Mouse (Mus musculus): ENCODE measurements around the gene Rbmx. TPM values are rescaled to one million over a fixed set of nuclear protein-coding genes. Genes with fewer than 3 reads are reported as not detected.
A peak's percentile ranks its signal among the peaks of the same experiment; 100 is the strongest.

Gene Rbmx
- total RNA-seq (2022): 10 to 100 TPM; 63.4 to 76.2 (median 69.6) TPM

DNA sequence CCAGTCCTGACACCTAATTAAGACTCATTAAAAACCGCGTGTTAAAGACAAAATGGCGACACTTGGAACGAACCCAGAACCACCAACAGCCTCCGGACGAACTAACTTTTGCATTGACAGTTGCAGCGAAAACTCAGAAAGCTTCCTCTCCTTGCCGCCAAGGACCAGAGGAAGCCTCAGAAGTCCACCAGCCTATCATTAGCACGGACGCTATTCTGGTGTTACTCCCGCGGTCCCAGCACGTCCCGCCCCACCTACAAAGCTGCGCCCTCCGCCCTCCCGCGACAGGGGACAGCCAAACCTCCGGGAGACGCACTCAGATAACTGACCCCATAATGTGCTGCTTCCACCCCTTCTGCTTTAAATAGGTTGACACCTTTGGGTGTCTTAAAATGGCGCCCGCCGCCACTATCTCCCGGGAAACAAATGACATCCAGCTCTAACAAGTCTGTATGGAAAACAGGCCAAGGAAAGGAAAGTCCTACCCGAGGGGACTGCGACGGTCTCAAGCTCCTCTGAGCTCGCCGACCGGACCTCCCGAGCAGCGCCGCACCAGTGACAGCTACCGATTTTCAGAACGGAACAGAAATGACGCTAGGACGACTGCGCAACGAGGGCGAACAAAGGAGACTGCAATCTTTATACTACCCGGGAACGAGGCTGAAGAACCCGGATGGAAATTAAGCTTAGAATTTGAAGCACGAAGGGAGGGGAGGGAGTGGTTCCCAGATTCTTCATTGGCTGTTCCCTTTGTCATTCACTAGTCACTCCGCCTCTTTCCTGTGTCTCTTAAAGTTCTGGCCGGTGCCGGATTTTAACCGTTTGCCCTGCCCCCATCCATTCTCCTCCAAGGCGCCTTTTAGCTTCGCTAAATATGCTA, at the start of gene Rbmx:
Gene Rbmx, minus strand, starts transcription at position 670 of the 880 bp plus-strand sequence.
- peak; percentile 84 for DNase-seq (ENCODE audit: low spot score in 2 of 2)

DNA sequence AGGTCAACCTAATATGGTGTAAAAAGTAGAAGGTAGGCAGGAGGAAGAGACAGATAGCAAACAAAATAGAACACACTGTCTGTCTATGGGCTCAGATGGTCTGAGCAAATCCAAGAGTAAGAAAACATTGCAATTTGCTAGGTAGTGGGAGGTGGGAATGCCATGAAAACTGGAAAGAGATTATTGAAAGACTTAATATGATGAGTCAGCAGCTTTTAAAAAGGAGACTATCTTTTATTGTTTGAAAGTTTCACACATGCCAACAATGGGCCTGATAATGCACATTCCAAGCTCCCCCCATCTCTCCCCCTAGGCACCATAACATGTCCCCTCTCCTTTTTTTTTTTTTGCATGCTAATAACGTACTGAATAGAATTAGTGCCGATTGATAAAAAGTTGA, 41.1 kb upstream of the Rbmx start:
- DNase-seq (ENCODE audit: low spot score in 2 of 2): no peak

DNA sequence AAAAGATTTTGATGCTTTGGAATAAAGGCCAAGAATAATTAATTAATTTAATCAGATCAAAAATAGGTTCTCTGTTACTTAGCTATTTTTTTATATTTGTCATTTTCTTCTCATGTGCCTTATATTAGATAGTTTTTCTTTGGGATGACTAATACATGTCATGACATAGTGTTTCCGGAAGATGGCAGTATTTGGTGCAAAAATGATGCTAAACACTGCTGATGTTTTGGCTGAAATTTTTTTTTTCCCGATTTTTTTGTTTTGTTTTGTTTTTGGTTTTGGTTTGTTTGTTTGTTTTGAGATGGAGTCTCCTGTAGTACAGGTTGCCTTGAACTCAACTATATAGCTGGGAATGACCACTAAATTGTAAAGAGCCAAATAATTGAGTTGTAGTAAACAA, 38.8 kb upstream of the Rbmx start:
- DNase-seq (ENCODE audit: low spot score in 2 of 2): no peak

DNA sequence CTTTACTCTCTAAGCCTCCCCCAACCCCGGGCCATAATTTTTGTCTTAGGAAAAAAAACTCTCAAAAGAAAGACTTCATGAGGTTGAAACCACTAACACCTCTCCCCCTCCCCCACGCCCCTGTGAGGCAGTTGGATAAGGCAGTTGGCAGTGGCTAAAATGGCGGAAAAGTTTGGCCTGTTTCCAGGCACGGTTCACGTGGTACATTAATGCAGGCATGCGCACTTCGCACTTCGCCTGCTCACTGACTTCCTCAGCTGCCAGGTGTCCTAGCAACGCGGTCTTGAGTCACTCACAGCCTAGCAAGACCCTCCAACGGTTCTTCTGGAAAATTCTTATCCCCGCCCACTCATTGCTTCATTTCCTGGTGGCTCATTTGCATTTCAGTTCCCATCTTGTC, 15.9 kb upstream of the Rbmx start, which contains the start of gene Gm364:
Gene Gm364, plus strand, starts transcription at position 386 of the 400 bp plus-strand sequence.
- no peak for DNase-seq (ENCODE audit: low spot score in 2 of 2)

DNA sequence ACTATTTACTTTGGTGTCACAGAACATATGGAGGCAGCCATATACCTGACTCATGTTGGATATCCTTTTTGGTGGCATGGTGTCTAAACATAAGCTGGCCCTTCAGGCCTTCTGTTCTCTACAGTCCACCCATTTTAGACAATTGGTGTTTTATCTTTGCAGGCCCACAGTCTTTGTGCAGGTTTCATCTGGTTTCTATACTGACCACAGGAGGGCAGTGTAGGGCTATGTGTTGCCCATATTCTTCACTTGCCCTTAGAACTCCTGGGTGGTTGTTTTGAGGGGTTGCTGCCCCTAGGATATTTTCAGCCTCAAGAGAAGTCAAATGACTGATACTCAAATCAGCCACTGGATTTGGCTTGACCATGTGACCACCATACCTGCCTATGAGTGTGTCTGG, 10.8 kb upstream of the Rbmx start:
- DNase-seq (ENCODE audit: low spot score in 2 of 2): no peak

DNA sequence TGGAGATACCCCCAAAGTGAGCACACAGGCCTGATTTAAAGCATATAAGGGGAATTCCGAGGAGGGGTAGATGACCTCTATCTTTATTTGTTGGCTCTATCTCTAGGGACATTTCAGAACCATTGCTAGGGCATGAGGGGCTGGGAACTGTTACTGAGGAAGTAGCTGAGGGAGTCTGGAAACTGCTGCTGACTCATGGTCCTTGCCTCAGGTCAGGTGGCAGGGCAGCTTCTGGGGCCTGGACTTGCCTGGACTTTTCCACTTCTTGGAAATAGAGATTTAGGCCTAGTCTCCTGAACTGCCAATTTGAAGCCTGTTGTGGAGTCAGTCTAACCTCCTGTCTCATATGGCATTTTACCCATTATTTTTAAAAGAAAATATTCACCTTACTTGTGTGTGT, 8.6 kb upstream of the Rbmx start:
- DNase-seq (ENCODE audit: low spot score in 2 of 2): no peak

DNA sequence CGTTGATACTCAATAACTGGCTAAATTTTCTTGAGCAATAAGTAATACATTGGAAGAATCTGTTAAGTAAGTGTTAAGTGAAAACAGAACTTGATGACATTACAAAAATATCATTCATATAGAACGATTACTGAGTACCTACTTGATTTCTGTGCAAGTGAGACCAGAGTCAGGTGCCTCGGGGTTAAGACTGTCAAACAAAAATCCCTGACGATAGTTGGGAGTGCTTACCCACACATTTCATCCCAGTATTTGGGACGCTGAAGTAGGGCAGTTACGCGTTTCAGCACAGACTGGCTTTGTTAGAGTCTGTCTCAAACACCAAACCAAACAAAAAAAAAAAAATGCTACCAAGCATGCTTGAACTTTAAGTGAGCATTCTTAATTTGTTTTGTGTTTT, 576 bp upstream of the Rbmx start:
- no peak for DNase-seq (ENCODE audit: low spot score in 2 of 2)

DNA sequence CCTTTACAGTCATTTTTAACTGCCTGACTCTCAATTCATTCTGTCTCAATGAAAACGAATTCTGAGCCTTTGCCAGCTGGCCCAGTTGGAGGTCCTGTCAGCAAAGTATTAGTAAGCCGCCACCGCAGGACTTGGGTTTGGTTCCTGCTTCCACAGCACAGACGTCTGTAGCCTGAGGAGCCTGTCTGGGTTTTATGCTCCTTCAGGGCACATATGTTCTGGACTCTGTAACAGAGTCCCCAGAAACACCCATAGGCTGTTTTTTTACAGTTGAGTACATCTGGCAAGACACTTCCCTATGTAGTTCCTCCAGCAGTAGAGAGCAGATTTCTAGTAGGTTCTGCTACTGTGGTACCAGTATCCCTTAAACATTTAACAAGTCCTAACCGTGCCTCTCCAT, 11.9 kb downstream of the Rbmx start:
- DNase-seq (ENCODE audit: low spot score in 2 of 2): no peak

DNA sequence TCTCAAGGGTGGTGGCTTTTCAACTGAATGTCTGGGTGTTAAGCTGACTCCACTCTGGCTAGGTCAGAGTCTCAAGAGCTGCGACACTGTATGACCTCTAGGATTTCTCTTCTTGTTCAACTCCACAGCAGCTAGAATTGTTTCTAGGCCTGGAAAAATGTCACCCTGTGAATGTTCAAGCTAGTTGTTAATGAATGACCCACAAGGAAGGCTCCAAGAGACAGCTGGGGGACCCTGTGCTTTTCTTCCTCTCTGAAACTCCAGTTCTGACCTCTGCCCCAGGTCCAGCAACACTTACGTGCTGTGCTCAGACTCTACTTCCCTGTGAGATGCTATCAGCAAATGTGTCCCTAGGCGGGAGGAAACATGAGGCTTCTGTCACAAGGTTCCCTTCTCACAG, 14.3 kb downstream of the Rbmx start:
- DNase-seq (ENCODE audit: low spot score in 2 of 2): no peak

DNA sequence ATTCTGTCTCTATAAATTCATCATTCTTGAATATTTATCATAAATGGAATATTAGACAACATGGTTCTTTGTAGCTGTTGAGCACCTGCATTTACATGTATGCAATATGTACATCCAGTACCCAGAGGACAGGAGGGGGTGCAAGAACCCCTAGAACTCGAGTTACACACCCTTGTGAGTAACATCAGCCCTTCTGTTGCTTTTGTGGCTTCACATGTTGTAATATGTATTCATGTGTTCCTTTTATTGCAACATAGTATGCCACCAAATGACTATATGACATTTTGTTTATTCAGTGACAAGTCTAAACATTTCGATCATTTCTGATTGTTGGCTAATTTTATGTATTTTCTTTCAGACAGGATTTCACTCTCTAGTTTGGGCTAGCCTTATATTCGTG, 15.7 kb downstream of the Rbmx start:
- no peak for DNase-seq (ENCODE audit: low spot score in 2 of 2)

DNA sequence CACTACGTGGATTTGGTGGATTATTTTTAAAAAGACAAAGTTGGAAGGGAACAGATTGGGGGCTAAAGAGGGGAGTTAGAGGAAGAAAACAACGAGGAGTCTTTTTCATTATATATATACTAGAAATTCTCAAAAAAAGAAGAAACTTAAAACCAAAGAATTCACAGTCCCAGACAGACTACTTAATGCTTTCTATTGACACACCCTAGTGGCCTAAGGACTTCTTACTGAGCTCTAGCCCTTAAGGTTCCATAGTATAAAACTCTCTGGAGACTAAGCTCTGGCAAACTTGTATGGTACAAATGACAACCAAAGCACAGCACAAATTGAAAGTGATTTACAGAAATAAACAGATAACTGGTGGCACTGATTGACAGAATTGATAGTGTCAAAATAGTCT, 18.8 kb downstream of the Rbmx start:
- DNase-seq (ENCODE audit: low spot score in 2 of 2): no peak

DNA sequence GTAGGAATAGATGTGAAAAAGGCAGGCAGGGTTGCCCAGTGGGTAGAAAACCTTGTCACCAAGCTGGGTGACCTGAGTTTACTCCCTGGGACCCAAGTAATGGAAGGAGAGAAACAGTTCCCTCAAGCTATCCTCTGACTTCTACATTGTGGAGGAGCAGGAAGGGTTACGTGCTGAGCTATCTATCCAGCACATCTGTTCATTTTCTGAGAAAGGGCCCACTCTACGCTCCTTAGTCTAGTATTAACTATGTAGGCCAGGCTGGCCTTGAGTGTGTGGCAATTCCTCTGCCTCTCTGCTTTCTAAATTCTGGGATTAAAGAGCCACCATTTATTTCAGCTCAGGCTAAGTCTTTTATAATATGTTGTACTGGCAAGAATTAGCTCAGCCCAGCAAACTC, 19.3 kb downstream of the Rbmx start:
- no peak for DNase-seq (ENCODE audit: low spot score in 2 of 2)

DNA sequence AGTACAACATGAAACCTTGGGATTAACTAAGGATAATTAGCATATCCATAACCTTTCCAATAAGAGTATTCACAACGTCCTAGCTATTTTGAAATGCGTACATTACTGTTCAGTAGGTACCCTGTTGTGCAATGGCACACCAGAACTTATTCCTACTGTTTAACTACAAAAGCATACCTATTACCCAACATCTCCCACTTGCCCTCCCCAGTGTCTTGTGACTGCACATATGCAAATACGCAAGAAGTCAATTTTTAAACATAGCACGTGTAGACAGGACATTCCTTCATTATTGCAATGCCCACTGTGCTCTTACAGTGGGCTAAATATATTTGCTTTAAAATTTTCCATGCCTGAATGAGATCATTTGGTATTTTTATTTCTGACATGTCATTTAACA, 19.9 kb downstream of the Rbmx start:
- no peak for DNase-seq (ENCODE audit: low spot score in 2 of 2)

DNA sequence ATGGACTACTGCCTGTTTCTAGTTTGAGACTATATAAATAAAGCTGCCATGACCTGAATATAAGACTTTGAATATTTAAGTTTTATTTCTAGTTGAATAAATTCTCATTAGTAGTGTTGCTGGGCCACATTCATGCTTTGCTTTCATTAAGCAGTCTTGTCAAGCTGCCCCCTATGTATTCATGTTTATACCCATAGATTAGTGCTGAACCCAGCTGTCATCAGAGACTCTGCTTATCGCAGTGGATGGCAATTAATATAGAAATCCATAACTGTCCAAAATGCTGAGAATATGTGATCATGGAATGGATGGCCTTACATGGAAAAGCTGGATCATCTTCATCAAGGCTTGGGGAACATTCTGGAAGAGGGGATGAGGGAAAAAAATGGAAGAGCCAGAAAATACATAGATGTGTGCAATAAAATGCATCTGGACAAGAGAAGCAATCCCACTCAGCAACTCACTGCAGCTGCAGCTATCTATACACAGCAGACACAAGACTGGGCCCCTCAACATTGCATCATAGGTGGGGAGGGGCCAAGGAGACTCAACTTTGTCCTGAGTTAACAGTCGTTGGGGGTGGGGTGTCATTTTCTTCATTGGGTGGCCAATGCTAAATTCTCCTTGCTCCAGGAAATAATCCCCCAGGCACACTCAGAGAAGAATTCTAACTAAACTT, 27.8 kb downstream of the Rbmx start:
- no peak for DNase-seq (ENCODE audit: low spot score in 2 of 2)

DNA sequence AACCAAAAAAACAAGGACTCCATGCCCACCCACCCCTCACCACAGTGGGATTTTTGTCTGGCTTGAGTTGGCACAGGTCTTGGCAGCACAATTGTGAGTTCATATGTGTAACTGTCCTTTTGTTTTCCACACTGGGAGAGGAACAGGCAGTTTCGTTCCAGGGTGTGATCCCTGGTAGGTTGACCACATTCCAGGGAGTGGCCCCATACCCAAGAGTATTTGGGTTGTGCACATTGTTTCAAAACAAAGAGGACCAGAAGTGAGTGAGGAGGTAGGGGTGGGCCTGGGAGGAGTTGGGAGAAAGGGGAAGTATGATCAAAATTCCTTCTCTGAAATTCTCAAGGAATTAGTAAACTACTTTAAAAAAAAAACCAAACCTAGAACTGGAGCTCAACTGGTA, 33.5 kb downstream of the Rbmx start:
- DNase-seq (ENCODE audit: low spot score in 2 of 2): no peak

DNA sequence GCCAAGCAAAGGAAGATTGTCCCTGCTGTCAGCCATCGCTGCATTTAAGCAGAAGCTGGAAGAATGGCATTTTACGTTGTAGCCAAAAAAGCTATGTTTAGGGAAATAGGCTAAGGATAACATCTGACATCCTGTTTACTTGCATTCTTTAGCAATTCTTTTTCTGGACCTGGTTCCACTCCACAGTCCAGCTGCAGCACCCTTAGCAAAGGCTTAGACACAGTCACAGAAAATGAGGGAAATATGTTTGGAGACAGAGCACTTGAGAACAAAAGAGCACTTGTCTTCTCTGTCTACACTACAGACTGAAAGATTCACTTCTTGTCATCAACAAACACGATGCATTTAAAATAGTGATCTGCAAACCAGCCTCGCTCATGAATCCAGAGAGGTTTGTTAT, 53.6 kb downstream of the Rbmx start:
- no peak for DNase-seq (ENCODE audit: low spot score in 2 of 2)

DNA sequence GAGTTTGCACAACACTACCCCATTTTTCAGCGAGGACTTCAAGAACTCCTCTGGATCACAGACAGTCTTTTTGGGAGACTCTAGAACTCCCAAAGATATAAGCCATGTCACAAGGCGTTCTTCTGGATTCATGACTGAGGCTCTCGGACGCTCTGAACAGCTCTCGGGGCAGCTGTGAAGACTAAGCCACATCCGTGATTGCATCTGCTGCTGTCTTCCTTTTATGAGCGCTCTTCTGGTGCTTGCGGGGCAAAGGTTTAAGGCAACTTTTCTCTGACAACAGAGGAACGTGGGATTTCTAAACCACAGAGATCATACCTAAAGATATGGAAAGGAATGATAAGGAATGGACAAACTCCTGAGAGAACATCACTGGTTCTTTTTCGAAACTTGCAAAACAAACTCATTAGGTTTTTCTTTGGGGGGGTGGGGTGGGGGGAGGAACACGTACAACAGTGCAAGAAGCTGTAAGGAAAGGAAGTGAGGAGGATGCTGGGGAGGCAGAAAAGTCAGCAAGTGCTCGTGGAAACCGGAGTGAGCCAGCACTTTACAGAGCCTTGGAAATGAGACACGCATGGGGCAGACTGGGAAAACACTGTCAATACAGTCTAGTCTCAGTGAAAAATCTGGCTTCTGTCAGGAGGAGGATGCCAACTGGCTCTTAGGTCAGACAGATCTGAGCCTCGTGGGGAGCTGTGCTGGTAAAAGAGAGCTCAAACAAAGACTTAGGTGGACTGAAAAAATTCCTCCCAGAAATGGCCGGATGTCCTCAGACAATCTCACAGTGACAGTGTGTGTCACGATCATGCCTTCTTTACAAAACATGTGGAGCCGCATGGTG, 54.2 kb downstream of the Rbmx start, which contains the start of gene Arhgef6:
Gene Arhgef6, minus strand, starts transcription at position 359 of the 841 bp plus-strand sequence.
- DNase-seq (ENCODE audit: low spot score in 2 of 2): peak in 1 of 2 experiments; percentile 3

DNA sequence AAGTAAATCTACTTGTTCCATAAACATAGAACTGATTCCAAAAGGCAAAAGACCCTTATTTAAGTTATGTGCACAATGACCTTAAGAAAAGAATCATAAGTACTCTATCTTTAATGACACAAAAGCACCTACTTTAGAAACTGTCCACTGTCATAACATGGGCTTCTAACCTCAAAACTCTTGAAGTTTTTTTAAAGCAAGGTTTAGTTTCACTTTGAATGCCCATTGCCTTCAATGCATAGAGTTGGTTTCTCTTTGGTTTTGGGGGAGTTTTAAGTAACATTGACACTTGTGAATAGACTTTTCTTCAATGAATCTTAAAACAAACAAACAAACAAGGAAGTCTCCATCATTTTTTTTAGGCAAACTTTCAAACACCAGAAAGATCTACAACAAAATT, 55.3 kb downstream of the Rbmx start:
- DNase-seq (ENCODE audit: low spot score in 2 of 2): no peak

DNA sequence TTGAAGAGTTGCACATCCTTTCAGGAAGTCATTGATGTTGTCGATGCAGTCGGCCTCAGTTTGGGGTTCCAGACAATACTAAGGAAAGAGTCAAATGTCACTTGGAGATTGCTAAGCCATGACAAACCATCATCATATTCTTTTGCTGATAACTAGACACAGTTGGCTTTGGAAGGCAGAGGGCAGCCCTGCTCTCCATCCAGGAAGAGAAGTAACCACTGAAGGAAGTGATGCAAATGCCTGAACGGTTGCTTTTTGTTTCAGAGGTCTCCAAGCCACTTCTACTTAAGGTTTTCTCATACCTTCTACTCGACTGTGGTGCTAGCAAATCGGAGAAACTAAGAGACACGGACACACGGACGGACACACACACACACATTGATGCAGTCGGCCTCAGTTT, 55.9 kb downstream of the Rbmx start:
- DNase-seq (ENCODE audit: low spot score in 2 of 2): no peak

DNA sequence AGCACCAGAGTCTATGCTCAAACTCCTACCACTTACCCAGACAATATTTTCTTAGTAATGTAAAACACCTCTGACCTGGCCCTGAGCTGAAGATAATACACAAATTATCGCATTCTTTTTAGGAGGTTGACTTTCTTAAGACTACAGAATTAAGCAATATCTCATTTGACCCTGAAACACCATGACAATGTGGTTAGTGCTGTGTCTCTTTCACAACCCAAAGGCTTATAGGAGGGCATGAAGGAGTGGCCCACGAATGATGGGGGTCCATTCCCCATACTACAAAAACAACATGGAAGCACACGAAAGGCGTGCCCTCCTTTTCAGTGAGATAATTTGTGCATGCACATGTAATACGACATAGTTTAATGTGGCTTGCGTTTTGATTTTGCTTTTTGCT, 57.5 kb downstream of the Rbmx start:
- no peak for DNase-seq (ENCODE audit: low spot score in 2 of 2)
